Mouse (Mus musculus) forebrain, embryonic 10.5 days (tissue): ENCODE data around the gene Csrp3. TPM values are rescaled to one million over a fixed set of nuclear protein-coding genes. Genes with fewer than 3 reads are reported as not detected.

ENCODE experiments used
- DNase-seq: peaks from one replicate; pipeline ENCODE4 v3.0.0-alpha.2; 2017; ENCODE audit warnings: low spot score; ENCODE audit errors: extremely low spot score
- H3K27ac ChIP-seq: fragments of 300-500 bp; sonication (generic); 2 replicates; pipeline ENCODE4 v1.5.1; 2016; ENCODE audit warnings: mild to moderate bottlenecking
- H3K27me3 ChIP-seq: fragments of 300-500 bp; sonication (generic); 2 replicates; pipeline ENCODE4 v1.6.1; 2016; ENCODE audit warnings: mild to moderate bottlenecking; ENCODE audit not compliant: poor library complexity, severe bottlenecking
- H3K36me3 ChIP-seq: fragments of 300-500 bp; sonication (generic); replicated peaks from 2 replicates; pipeline ENCODE4 v1.6.1; 2016; ENCODE audit warnings: mild to moderate bottlenecking, moderate library complexity
- H3K4me1 ChIP-seq: fragments of 300-500 bp; sonication (generic); 2 replicates; pipeline ENCODE4 v1.6.1; 2016
- H3K4me3 ChIP-seq: fragments of 300-500 bp; sonication (generic); 2 replicates; pipeline ENCODE4 v1.5.1; 2016; ENCODE audit warnings: mild to moderate bottlenecking, moderate library complexity
- H3K9me3 ChIP-seq: fragments of 300-500 bp; sonication (generic); 2 replicates; pipeline ENCODE4 v1.6.1; 2016; ENCODE audit warnings: mild to moderate bottlenecking, moderate library complexity
- WGBS: fragments of 180-500 bp; shearing (Covaris S2); methylation state at CpG from one replicate; pipeline ENCODE4 v1.1.7; 2016; 5-methylcytosine and 5-hydroxymethylcytosine counted together
- polyA plus RNA-seq: library from polyadenylated mRNA; unstranded; fragments of >200 nt; fragmentation: Nextera tagmentation; extraction: Ambion mirVana; gene quantifications from 2 replicates; pipeline ENCODE4 v1.2.1, GENCODE M21; 2016

Csrp3 gene
- polyA plus RNA-seq, 1 experiment from 2014 or later: not detected

DNA sequence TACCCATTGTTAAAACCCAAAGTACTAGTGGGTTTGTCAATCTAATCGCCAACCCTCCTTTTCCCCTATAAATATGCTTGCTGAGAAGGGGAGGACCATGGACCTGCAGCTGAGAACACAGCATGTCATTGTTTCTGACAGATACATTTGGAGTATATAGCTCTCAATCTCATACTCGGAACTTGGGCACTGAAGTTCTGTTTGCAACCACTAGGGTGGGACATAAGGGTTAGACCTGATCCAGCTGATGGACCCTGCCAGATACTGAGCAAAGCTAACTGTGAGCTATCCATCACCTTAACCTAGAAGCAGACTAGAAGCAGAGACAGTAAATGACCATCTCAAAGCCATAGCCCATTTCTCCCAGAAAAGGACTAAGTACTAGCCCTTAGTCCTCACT, 9.4 kb downstream of the Csrp3 start:
- H3K4me1 ChIP-seq: peaks cover 16% of the 10 kb centered on the region
- H3K36me3 ChIP-seq: no peaks in the 10 kb centered on the region
- H3K27me3 ChIP-seq: peaks cover 5% of the 10 kb centered on the region; the same call in 1 of the 2 replicates
- 68% methylated on average over 2 of the region's 2 CpGs for WGBS
- H3K9me3 ChIP-seq: no peaks in the 10 kb centered on the region
- H3K4me3 ChIP-seq: no peak overlapping the region
- no peak overlapping the region for H3K27ac ChIP-seq
- DNase-seq: no peak

GRCm38 (mm10) chr7:48836949-48837348, 10.9 kb downstream of the Csrp3 start:
- WGBS: 85% methylated on average over 6 of the region's 6 CpGs
- H3K27ac ChIP-seq: no peak overlapping the region
- DNase-seq: no peak
- peaks cover 16% of the 10 kb centered on the region for H3K4me1 ChIP-seq
- peaks cover 12% of the 10 kb centered on the region; the same call in 1 of the 2 replicates for H3K27me3 ChIP-seq
- no peaks in the 10 kb centered on the region for H3K9me3 ChIP-seq
- H3K4me3 ChIP-seq: no peak overlapping the region
- H3K36me3 ChIP-seq: no peaks in the 10 kb centered on the region

DNA sequence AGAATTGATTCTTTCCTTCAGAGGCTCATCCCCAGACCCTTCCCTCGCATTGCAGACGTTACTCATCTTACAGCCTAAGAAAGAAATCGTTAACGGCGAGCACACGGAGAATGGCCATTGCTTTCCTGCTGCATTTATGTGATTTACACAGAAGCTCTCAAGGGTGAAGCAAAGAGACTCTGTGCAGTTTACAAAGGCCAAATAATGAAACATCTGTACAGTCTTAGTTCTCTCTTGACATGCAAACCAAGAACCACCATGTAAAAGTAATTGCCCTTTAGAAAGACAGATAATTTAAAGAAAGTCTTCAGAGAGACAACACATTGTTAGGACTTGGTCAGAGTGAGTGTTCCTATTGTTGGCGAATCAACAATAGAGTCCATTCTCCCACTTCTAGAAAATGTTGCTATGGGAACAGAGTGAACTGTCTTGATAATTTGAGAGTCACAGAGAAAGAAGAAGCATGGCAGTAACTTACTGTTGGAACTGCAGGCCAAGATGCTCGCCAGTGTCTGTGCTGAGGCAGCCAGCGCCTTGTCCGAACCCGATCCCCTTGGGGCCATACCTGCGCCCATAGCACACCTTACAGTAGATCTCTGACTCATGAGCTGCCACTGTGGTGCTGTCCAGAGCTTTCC, 12.7 kb downstream of the Csrp3 start:
- Histone ChIP-seq H3K27me3 (peaks cover 12% of the 10 kb centered on the region; the same call in 1 of the 2 replicates), H3K27ac (no peak overlapping the region), H3K4me3 (no peak overlapping the region), H3K9me3 (no peaks in the 10 kb centered on the region), H3K4me1 (peaks cover 16% of the 10 kb centered on the region), H3K36me3 (no peaks in the 10 kb centered on the region)
- 79% methylated on average over 12 of the region's 12 CpGs for WGBS
- no peak for DNase-seq

DNA sequence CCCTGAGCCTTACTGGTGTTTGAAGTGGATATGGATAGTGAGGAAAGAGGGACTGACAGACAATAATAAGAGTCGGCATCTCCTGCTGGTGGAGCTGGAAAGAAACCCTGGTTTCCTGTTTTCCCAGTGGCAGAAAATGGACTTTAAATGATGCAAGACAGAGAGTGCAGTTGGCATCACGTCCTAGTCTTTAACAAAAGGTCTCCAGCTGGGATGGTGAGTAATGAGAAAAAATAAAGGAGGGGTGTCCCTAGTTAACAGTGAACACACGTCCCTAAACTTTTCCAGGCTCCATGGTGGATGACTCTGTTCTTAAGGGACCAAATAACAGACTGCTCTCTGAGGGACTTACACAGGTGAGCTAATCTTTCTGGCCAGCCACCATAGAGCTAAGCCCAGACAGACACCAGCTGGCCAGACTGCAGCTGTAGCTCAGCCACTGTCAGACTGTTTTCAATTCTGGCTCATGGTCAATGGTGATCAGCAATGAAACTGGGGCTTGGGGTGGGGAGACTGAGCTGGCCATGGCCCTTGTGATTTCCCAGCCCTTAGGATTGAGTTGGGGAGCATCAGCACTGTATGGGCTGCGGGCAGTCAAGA, 13.4 kb downstream of the Csrp3 start:
- no peak overlapping the region for H3K4me3 ChIP-seq
- peaks cover 16% of the 10 kb centered on the region for H3K4me1 ChIP-seq
- no peaks in the 10 kb centered on the region for H3K9me3 ChIP-seq
- H3K27me3 ChIP-seq: peaks cover 12% of the 10 kb centered on the region; the same call in 1 of the 2 replicates
- no peaks in the 10 kb centered on the region for H3K36me3 ChIP-seq
- no peak for DNase-seq
- 69% methylated on average over 4 of the region's 4 CpGs for WGBS
- no peak overlapping the region for H3K27ac ChIP-seq

- H3K27me3 ChIP-seq: peaks cover 12% of the 10 kb centered on the region; the same call in 1 of the 2 replicates
- no peaks in the 10 kb centered on the region for H3K9me3 ChIP-seq
- no peak overlapping the region for H3K4me3 ChIP-seq
- WGBS: 82% methylated on average over 1 of the region's 1 CpGs
- H3K36me3 ChIP-seq: peaks cover 6% of the 10 kb centered on the region
- DNase-seq: no peak
- no peak overlapping the region for H3K27ac ChIP-seq
- peaks cover 16% of the 10 kb centered on the region for H3K4me1 ChIP-seq
These were observed 15.1 kb downstream of the Csrp3 start for GRCm38 (mm10) chr7:48832735-48833134.

GRCm38 (mm10) chr7:48830395-48830794, 17.4 kb downstream of the Csrp3 start:
- H3K36me3 ChIP-seq: peaks cover 28% of the 10 kb centered on the region
- DNase-seq: no peak
- H3K27ac ChIP-seq: no peak overlapping the region
- no peaks in the 10 kb centered on the region for H3K9me3 ChIP-seq
- peaks cover 12% of the 10 kb centered on the region for H3K4me1 ChIP-seq
- no peak overlapping the region for H3K4me3 ChIP-seq
- 74% methylated on average over 2 of the region's 2 CpGs for WGBS
- H3K27me3 ChIP-seq: peaks cover 12% of the 10 kb centered on the region; the same call in 1 of the 2 replicates

- Histone ChIP-seq H3K4me1 (peaks cover 2% of the 10 kb centered on the region), H3K9me3 (no peaks in the 10 kb centered on the region), H3K36me3 (peaks cover 38% of the 10 kb centered on the region), H3K27me3 (peaks cover 12% of the 10 kb centered on the region; the same call in 1 of the 2 replicates), H3K27ac (no peak overlapping the region), H3K4me3 (no peak overlapping the region)
- 88% methylated on average over 5 of the region's 5 CpGs for WGBS
- no peak for DNase-seq
These were observed 18.5 kb downstream of the Csrp3 start for GRCm38 (mm10) chr7:48829177-48829910.

DNA sequence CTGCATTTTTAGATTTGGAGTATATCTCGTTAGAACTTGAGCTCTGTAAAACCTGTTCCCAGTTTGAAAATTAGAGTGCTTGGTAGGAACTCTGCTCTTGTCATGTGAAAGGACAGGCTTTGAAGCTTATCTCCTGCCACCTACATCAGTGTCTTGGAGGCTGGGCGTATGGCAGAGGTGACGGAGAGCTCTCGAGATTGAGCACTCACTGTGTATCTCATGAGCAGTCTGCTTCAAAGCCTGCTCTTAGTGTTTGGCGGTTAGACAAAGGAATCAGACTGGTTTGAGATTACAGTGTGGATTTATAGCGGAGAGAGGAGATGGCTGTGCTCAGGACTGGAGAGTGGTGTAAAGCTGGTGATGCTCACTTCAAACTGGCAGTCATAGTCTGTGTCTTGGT, 22.7 kb downstream of the Csrp3 start:
- peaks cover 74% of the 10 kb centered on the region for H3K36me3 ChIP-seq
- DNase-seq: no peak

DNA sequence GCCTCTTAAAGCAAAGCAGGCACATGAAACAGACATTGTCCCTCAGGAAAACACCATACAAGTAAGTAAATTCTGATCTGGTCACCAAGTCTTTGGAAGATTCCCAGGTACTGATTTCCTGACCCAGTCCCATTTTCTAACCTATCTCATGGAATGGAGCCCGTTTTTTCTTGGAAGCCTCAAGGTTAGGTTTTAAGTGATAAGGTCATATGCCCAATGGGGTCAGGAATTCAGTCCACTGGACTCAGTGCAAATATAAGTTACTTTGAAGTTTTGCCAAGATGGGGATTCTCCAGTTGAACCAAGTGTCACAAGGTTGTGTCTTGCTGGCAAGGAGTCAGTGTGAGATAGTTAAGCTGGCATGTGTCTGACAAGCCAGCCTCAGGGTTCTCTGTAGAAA, 23.2 kb downstream of the Csrp3 start:
- Histone ChIP-seq H3K4me3 (no peak overlapping the region), H3K4me1 (no peaks in the 10 kb centered on the region), H3K27ac (no peak overlapping the region), H3K36me3 (peaks cover 79% of the 10 kb centered on the region), H3K27me3 (no peaks in the 10 kb centered on the region), H3K9me3 (no peaks in the 10 kb centered on the region)
- no peak for DNase-seq
- WGBS: 86% methylated on average over 1 of the region's 1 CpGs

More for the DNA sequence above, 22.7 kb downstream of the Csrp3 start:
- no peaks in the 10 kb centered on the region for H3K27me3 ChIP-seq
- H3K4me3 ChIP-seq: no peak overlapping the region
- H3K9me3 ChIP-seq: no peaks in the 10 kb centered on the region
- no peaks in the 10 kb centered on the region for H3K4me1 ChIP-seq
- no peak overlapping the region for H3K27ac ChIP-seq
- WGBS: 94% methylated on average over 6 of the region's 6 CpGs

- 95% methylated on average over 3 of the region's 3 CpGs for WGBS
- no peak for DNase-seq
- H3K36me3 ChIP-seq: peaks cover 90% of the 10 kb centered on the region
- H3K27ac ChIP-seq: no peak overlapping the region
- H3K4me1 ChIP-seq: no peaks in the 10 kb centered on the region
- H3K9me3 ChIP-seq: no peaks in the 10 kb centered on the region
- no peaks in the 10 kb centered on the region for H3K27me3 ChIP-seq
- no peak overlapping the region for H3K4me3 ChIP-seq
These were observed 24.2 kb downstream of the Csrp3 start for GRCm38 (mm10) chr7:48823621-48824020.

DNA sequence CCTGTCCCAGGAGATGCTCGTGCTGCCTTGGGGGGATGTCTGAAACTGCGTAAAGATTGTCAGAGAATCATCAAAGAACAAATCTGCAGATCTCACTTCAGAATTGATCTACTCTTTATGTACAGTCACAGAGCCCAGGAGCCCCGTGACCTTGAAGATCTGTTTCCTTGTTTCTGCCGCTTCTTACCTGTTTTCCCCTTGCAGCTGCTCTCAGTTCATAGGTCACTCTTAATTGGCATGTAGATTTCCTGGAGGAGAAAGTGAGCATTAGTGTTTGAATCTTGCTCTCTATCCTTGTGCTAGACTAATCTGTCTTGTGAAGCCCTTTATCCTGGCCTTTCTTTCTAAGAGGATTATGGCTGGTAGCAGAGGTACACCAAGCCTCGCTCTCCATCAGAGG, 26.2 kb downstream of the Csrp3 start:
- H3K4me1 ChIP-seq: no peaks in the 10 kb centered on the region
- H3K27me3 ChIP-seq: no peaks in the 10 kb centered on the region
- 72% methylated on average over 5 of the region's 5 CpGs for WGBS
- no peak for DNase-seq
- H3K36me3 ChIP-seq: peaks cover 95% of the 10 kb centered on the region
- H3K27ac ChIP-seq: no peak overlapping the region
- H3K4me3 ChIP-seq: no peak overlapping the region
- no peaks in the 10 kb centered on the region for H3K9me3 ChIP-seq

GRCm38 (mm10) chr7:48813594-48813993, 34.2 kb downstream of the Csrp3 start:
- Histone ChIP-seq H3K36me3 (peaks cover 84% of the 10 kb centered on the region), H3K9me3 (no peaks in the 10 kb centered on the region), H3K27ac (no peak overlapping the region), H3K4me1 (no peaks in the 10 kb centered on the region), H3K4me3 (no peak overlapping the region), H3K27me3 (no peaks in the 10 kb centered on the region)
- 98% methylated on average over 1 of the region's 1 CpGs for WGBS
- DNase-seq: no peak

DNA sequence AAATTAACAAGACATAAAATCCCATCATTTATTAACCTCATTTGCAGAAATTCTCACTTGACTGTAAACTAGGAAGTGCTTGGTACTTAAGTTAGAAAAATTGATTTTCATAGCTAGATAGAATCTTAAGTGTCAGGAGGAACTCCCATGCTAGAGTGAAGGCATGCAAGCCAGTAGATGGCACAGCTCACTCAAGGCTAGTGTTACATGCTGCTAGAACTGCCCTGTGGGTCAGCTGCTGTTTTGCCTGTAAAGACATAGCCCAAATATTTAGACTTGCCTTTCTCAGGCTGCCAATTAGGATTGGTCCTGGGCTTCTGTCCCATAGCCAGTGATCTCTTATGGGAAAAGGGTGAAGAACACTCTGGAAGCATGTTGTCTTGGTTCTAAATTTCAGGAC, 35.5 kb downstream of the Csrp3 start:
- Histone ChIP-seq H3K36me3 (peaks cover 84% of the 10 kb centered on the region), H3K4me3 (no peak overlapping the region), H3K27ac (no peak overlapping the region), H3K27me3 (no peaks in the 10 kb centered on the region), H3K4me1 (no peaks in the 10 kb centered on the region), H3K9me3 (no peaks in the 10 kb centered on the region)
- DNase-seq: no peak
